Mouse (Mus musculus) midbrain, embryonic 10.5 days (tissue): ENCODE results near the gene Gdap1l1. TPM values are rescaled to one million over a fixed set of nuclear protein-coding genes. Genes with fewer than 3 reads are reported as not detected.

ENCODE experiments used
- DNase-seq: peaks from one replicate; pipeline ENCODE4 v3.0.0-alpha.2; 2017; ENCODE audit warnings: low spot score
- H3K27ac ChIP-seq: fragments of 300-500 bp; sonication (generic); replicated peaks from 2 replicates; pipeline ENCODE4 v1.5.1; 2016; ENCODE audit warnings: mild to moderate bottlenecking
- H3K27me3 ChIP-seq: fragments of 300-500 bp; sonication (generic); 2 replicates; pipeline ENCODE4 v1.6.1; 2016; ENCODE audit warnings: low read depth, mild to moderate bottlenecking; ENCODE audit not compliant: poor library complexity, severe bottlenecking
- H3K36me3 ChIP-seq: fragments of 300-500 bp; sonication (generic); 2 replicates; pipeline ENCODE4 v1.6.1; 2016; ENCODE audit warnings: mild to moderate bottlenecking, moderate library complexity
- H3K4me1 ChIP-seq: fragments of 300-500 bp; sonication (generic); 2 replicates; pipeline ENCODE4 v1.6.1; 2016
- H3K4me3 ChIP-seq: fragments of 300-500 bp; sonication (generic); 2 replicates; pipeline ENCODE4 v1.5.1; 2016; ENCODE audit warnings: mild to moderate bottlenecking, moderate library complexity
- H3K9me3 ChIP-seq: fragments of 300-500 bp; sonication (generic); replicated peaks from 2 replicates; pipeline ENCODE4 v1.6.1; 2016; ENCODE audit warnings: mild to moderate bottlenecking
- WGBS: fragments of 180-500 bp; shearing (Covaris S2); methylation state at CpG from one replicate; pipeline ENCODE4 v1.1.7; 2016; 5-methylcytosine and 5-hydroxymethylcytosine counted together
- polyA plus RNA-seq: library from polyadenylated mRNA; unstranded; fragments of >200 nt; fragmentation: Nextera tagmentation; extraction: Ambion mirVana; gene quantifications from 2 replicates; pipeline ENCODE4 v1.2.1, GENCODE M21; 2016

Gene Gdap1l1
- polyA plus RNA-seq, 1 experiment from 2014 or later: 20.0 TPM

DNA sequence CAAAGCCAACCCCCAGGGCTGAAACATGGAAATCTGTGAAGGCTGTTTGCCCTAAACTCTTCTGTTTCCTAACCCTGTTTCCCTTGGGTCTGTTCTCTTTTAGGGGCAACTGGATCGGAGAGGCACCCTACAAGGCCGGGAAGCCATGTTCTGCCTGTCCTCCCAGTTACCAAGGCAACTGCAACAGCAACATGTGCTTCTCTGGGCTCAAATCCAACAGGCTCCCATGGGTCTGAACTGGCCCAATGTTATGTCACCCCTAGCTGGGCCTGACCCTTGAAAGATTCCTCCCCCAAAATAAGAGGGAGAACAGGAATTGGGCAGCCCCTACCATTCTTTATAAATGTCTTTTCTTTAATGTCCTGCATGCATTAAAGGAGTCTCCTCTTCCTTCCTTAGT, 63.9 kb downstream of the Gdap1l1 start:
- Histone ChIP-seq H3K9me3 (no peaks in the 10 kb centered on the region), H3K4me1 (no peaks in the 10 kb centered on the region), H3K36me3 (no peaks in the 10 kb centered on the region), H3K27me3 (no peaks in the 10 kb centered on the region), H3K27ac (no peak overlapping the region), H3K4me3 (no peak overlapping the region)
- 80% methylated on average over 2 of the region's 2 CpGs for WGBS
- no peak for DNase-seq

DNA sequence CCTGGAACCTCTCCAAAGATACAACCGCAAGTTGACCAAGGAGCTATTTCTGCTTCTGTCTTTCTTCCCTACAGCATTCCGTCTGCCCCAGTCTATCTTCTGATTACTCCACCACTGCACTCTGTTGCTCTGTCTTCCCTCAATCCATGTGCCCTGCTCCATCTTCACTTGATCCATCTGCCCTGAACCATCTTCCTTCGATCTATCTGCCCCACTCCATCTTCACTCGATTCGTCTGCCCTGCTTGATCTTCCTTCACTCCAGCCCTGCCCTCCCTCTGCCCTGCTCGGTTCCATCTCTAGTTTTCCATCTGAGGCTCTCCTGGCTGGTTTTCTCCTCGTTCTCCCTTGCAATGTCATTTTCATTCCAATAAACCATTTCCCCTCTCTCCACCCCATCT, 64.9 kb downstream of the Gdap1l1 start:
- no peak overlapping the region for H3K27ac ChIP-seq
- no peak for DNase-seq
- no peaks in the 10 kb centered on the region for H3K4me1 ChIP-seq
- H3K27me3 ChIP-seq: no peaks in the 10 kb centered on the region
- no peaks in the 10 kb centered on the region for H3K36me3 ChIP-seq
- H3K9me3 ChIP-seq: no peaks in the 10 kb centered on the region
- H3K4me3 ChIP-seq: no peak overlapping the region
- 84% methylated on average over 7 of the region's 7 CpGs for WGBS

Other genes starting within 250 kb of the Gdap1l1 start
- 45.5 and 52.3 TPM in 2 replicates for gene Tox2, start 235.4 kb upstream of the Gdap1l1 start, polyA plus RNA-seq
- gene Jph2, start 40.5 kb upstream of the Gdap1l1 start, polyA plus RNA-seq: 0.32 and 0.59 TPM in 2 replicates
- gene Oser1, start 13.8 kb upstream of the Gdap1l1 start, polyA plus RNA-seq: 92.7 and 99.9 TPM in 2 replicates
- gene Fitm2, start 34.2 kb downstream of the Gdap1l1 start, polyA plus RNA-seq: 9.8 and 11.2 TPM in 2 replicates
- gene R3hdml, start 53.8 kb downstream of the Gdap1l1 start, polyA plus RNA-seq: not detected in 2 replicates
- 0.02 TPM in 1 of 2 replicates, not detected in the other for gene Hnf4a, start 68.3 kb downstream of the Gdap1l1 start, polyA plus RNA-seq
- 29.9 and 38.4 TPM in 2 replicates for gene Ttpal, start 163.8 kb downstream of the Gdap1l1 start, polyA plus RNA-seq
- 24.7 and 28.7 TPM in 2 replicates for gene Serinc3, start 206.7 kb downstream of the Gdap1l1 start, polyA plus RNA-seq
- 163 and 190 TPM in 2 replicates for gene Pkig, start 219.9 kb downstream of the Gdap1l1 start, polyA plus RNA-seq